Mouse (Mus musculus) hindbrain, embryonic 14.5 days (tissue): ENCODE measurements at regions not wholly inside any gene's neighbourhood (a gene's known extent, or its start where the extent isn't known, plus 50 kb on each side); places are given as distances from the start of the nearest gene placed in this dataset.

Experiments
- ATAC-seq: fragments of 200-750 bp; cut with Nextera tagmentation; 2 replicates; pipeline ENCODE4 v1.8.0; 2017; ENCODE audit warnings: moderate number of reproducible peaks, mild to moderate bottlenecking, moderate TSS enrichment, moderate library complexity; ENCODE audit not compliant: low FRiP score
- DNase-seq: peaks from one replicate; pipeline ENCODE4 v3.0.0-alpha.2; 2015; ENCODE audit warnings: low spot score
- H3K27ac ChIP-seq: fragments of 300-500 bp; sonication (generic); 2 replicates; pipeline ENCODE4 v1.5.1; 2014; ENCODE audit warnings: mild to moderate bottlenecking, moderate library complexity
- H3K27me3 ChIP-seq: fragments of 300-500 bp; sonication (generic); 2 replicates; pipeline ENCODE4 v1.6.1; 2014; ENCODE audit warnings: mild to moderate bottlenecking, low read length, mixed read lengths; ENCODE audit not compliant: control insufficient read depth, insufficient read depth
- H3K36me3 ChIP-seq: fragments of 300-500 bp; sonication (generic); replicated peaks from 2 replicates; pipeline ENCODE4 v1.6.1; 2014; ENCODE audit not compliant: control insufficient read depth, insufficient read depth
- H3K4me1 ChIP-seq: fragments of 300-500 bp; sonication (generic); replicated peaks from 2 replicates; pipeline ENCODE4 v1.6.1; 2014; ENCODE audit warnings: antibody characterized with exemption, low read length, mixed read lengths; ENCODE audit not compliant: control insufficient read depth, insufficient read depth
- H3K4me2 ChIP-seq: fragments of 300-500 bp; sonication (generic); replicated peaks from 2 replicates; pipeline ENCODE4 v1.6.1; 2014; ENCODE audit warnings: mild to moderate bottlenecking, moderate library complexity
- H3K4me3 ChIP-seq: fragments of 300-500 bp; sonication (generic); replicated peaks from 2 replicates; pipeline ENCODE4 v1.5.1; 2014; ENCODE audit warnings: mild to moderate bottlenecking, low read length
- H3K9ac ChIP-seq: fragments of 300-500 bp; sonication (generic); 2 replicates; pipeline ENCODE4 v1.6.1; 2014
- H3K9me3 ChIP-seq: fragments of 300-500 bp; sonication (generic); 2 replicates; pipeline ENCODE4 v1.6.1; 2016; ENCODE audit warnings: low read length; ENCODE audit not compliant: control insufficient read depth
- WGBS: fragments of 180-500 bp; shearing (Covaris S2); extraction: QIAGEN DNeasy Blood & Tissue Kit; methylation state at CpG from one replicate; pipeline ENCODE4 v1.1.7; 2014; 5-methylcytosine and 5-hydroxymethylcytosine counted together

- Histone ChIP-seq H3K9ac (no peak overlapping the region), H3K4me3 (no peak overlapping the region), H3K27me3 (no peaks in the 10 kb centered on the region), H3K4me1 (peaks cover 12% of the 10 kb centered on the region), H3K4me2 (no peak overlapping the region), H3K27ac (no peak overlapping the region), H3K36me3 (no peaks in the 10 kb centered on the region), H3K9me3 (no peaks in the 10 kb centered on the region)
- DNase-seq (no peak), ATAC-seq (no peak)
- 56% methylated on average over 13 of the region's 13 CpGs for whole genome bisulfite sequencing
These were observed 119.7 kb upstream of the Kazn start for GRCm38 (mm10) chr4:142358866-142359265.

- DNase-seq (no peak), ATAC-seq (0 out of 2 replicates have a peak, but pooled peaks have one; percentile 31)
- Histone ChIP-seq H3K9me3 (no peaks in the 10 kb centered on the region), H3K36me3 (no peaks in the 10 kb centered on the region), H3K27ac (no peak overlapping the region), H3K27me3 (no peaks in the 10 kb centered on the region), H3K4me1 (peaks cover 16% of the 10 kb centered on the region), H3K4me3 (no peak overlapping the region), H3K9ac (no peak overlapping the region), H3K4me2 (no peak overlapping the region)
- WGBS: 66% methylated on average over 8 of the region's 8 CpGs
These were observed 116.2 kb upstream of the Kazn start for GRCm38 (mm10) chr4:142355387-142355786.

- ATAC-seq: no peak
These were observed 114.3 kb upstream of the Kazn start for GRCm38 (mm10) chr4:142353526-142353925.

GRCm38 (mm10) chr4:142351831-142352230 lies 112.6 kb upstream of the Kazn start:
- Histone ChIP-seq H3K4me1 (peaks cover 4% of the 10 kb centered on the region; the same call in 1 of the 2 replicates), H3K27ac (no peak overlapping the region), H3K27me3 (no peaks in the 10 kb centered on the region), H3K36me3 (no peaks in the 10 kb centered on the region), H3K4me3 (no peak overlapping the region), H3K4me2 (no peak overlapping the region), H3K9ac (no peak overlapping the region), H3K9me3 (no peaks in the 10 kb centered on the region)
- DNase-seq: no peak
- 75% methylated on average over 3 of the region's 3 CpGs for WGBS
- no peak for ATAC-seq

More at GRCm38 (mm10) chr4:142353526-142353925, 114.3 kb upstream of the Kazn start:
- Histone ChIP-seq H3K4me3 (no peak overlapping the region), H3K36me3 (no peaks in the 10 kb centered on the region), H3K27me3 (no peaks in the 10 kb centered on the region), H3K27ac (no peak overlapping the region), H3K9me3 (no peaks in the 10 kb centered on the region), H3K4me1 (peaks cover 8% of the 10 kb centered on the region), H3K9ac (no peak overlapping the region), H3K4me2 (no peak overlapping the region)
- 82% methylated on average over 7 of the region's 7 CpGs for WGBS
- DNase-seq: no peak

- no peak for DNase-seq
- no peak for ATAC-seq
- no peaks in the 10 kb centered on the region for H3K27me3 ChIP-seq
- peaks cover 4% of the 10 kb centered on the region; the same call in 1 of the 2 replicates for H3K4me1 ChIP-seq
- H3K9ac ChIP-seq: no peak overlapping the region
- H3K4me2 ChIP-seq: no peak overlapping the region
- no peaks in the 10 kb centered on the region for H3K36me3 ChIP-seq
- 93% methylated on average over 8 of the region's 8 CpGs for WGBS
- no peaks in the 10 kb centered on the region for H3K9me3 ChIP-seq
- no peak overlapping the region for H3K4me3 ChIP-seq
- H3K27ac ChIP-seq: no peak overlapping the region
These were observed 111.8 kb upstream of the Kazn start for GRCm38 (mm10) chr4:142350986-142351385.

- 58% methylated on average over 5 of the region's 6 CpGs for WGBS
- ATAC-seq (no peak), DNase-seq (no peak)
- Histone ChIP-seq H3K4me2 (no peak overlapping the region), H3K4me1 (peaks cover 14% of the 10 kb centered on the region; the same call in 1 of the 2 replicates), H3K36me3 (no peaks in the 10 kb centered on the region), H3K9ac (no peak overlapping the region), H3K27ac (no peak overlapping the region), H3K27me3 (no peaks in the 10 kb centered on the region), H3K4me3 (no peak overlapping the region), H3K9me3 (no peaks in the 10 kb centered on the region)
These were observed 109.7 kb upstream of the Kazn start for GRCm38 (mm10) chr4:142348910-142349309.

GRCm38 (mm10) chr4:142342482-142343206 lies 103.4 kb upstream of the Kazn start:
- no peak overlapping the region for H3K4me2 ChIP-seq
- H3K4me1 ChIP-seq: peaks cover 42% of the 10 kb centered on the region
- no peaks in the 10 kb centered on the region for H3K36me3 ChIP-seq
- H3K27ac ChIP-seq: no peak overlapping the region
- no peak for DNase-seq
- no peak overlapping the region for H3K4me3 ChIP-seq
- H3K9ac ChIP-seq: no peak overlapping the region
- no peak for ATAC-seq
- H3K27me3 ChIP-seq: no peaks in the 10 kb centered on the region
- H3K9me3 ChIP-seq: no peaks in the 10 kb centered on the region
- 44% methylated on average over 19 of the region's 19 CpGs for WGBS

- Histone ChIP-seq H3K4me1 (peaks cover 42% of the 10 kb centered on the region), H3K9ac (no peak overlapping the region), H3K9me3 (no peaks in the 10 kb centered on the region), H3K4me2 (no peak overlapping the region), H3K27me3 (no peaks in the 10 kb centered on the region), H3K27ac (0 out of 2 replicates have a peak overlapping the region, but pooled peaks have one; percentile 32), H3K4me3 (no peak overlapping the region), H3K36me3 (no peaks in the 10 kb centered on the region)
- no peak for DNase-seq
- no peak for ATAC-seq
- whole genome bisulfite sequencing: 47% methylated on average over 4 of the region's 4 CpGs
These were observed 102.1 kb upstream of the Kazn start for GRCm38 (mm10) chr4:142341305-142341704.

GRCm38 (mm10) chr4:142340057-142340456 lies 100.9 kb upstream of the Kazn start:
- H3K27ac ChIP-seq: peak overlapping the region; percentile 26; the same call in 1 of the 2 replicates
- no peaks in the 10 kb centered on the region for H3K27me3 ChIP-seq
- no peaks in the 10 kb centered on the region for H3K36me3 ChIP-seq
- peak; percentile 66 for DNase-seq
- H3K9me3 ChIP-seq: no peaks in the 10 kb centered on the region
- no peak overlapping the region for H3K9ac ChIP-seq
- 7% methylated on average over 3 of the region's 3 CpGs for WGBS
- H3K4me2 ChIP-seq: no peak overlapping the region
- H3K4me1 ChIP-seq: peaks cover 41% of the 10 kb centered on the region
- H3K4me3 ChIP-seq: no peak overlapping the region
- peak; percentile 46; the same call in 1 of the 2 replicates for ATAC-seq
